Mouse (Mus musculus): Measurements from ENCODE around the gene Gng7. TPM values are rescaled to one million over a fixed set of nuclear protein-coding genes. Genes with fewer than 3 reads are reported as not detected.
"Not testable (repeated sequence)": the region's sequence is repeated elsewhere in the genome, so short reads cannot be mapped to it uniquely, and the experiment has no call there.

Gene Gng7
- polyA plus RNA-seq, 1 experiment from 2014 or later, result 2.1 TPM

GRCm38 (mm10) chr10:81055169-81055568 lies 40.4 kb upstream of the Gng7 start:
- DNase-seq (ENCODE audit: low spot score) (no peak), ATAC-seq (replicated peaks; ENCODE audit: low FRiP score) (no peak)
- no peaks in the 10 kb centered on the region for H3K9me3 ChIP-seq (ENCODE audit: control insufficient read depth, low read length)
- no peak overlapping the region for H3K9ac ChIP-seq (ENCODE audit: low read depth, low read length)
- no peak overlapping the region for H3K4me3 ChIP-seq (ENCODE audit: low read depth, low read length)
- no peaks in the 10 kb centered on the region for H3K27me3 ChIP-seq (replicated peaks; ENCODE audit: control insufficient read depth, insufficient read depth, low read length)
- no peak overlapping the region for H3K27ac ChIP-seq (ENCODE audit: low read depth, low read length)
- peaks cover 19% of the 10 kb centered on the region for H3K4me1 ChIP-seq (replicated peaks; ENCODE audit: control insufficient read depth, insufficient read depth, low read length)
- H3K36me3 ChIP-seq (ENCODE audit: control insufficient read depth, insufficient read depth, low read length), result peaks cover 26% of the 10 kb centered on the region
- 89% methylated on average over 6 of the region's 6 CpGs for WGBS
- no peak overlapping the region for H3K4me2 ChIP-seq

DNA sequence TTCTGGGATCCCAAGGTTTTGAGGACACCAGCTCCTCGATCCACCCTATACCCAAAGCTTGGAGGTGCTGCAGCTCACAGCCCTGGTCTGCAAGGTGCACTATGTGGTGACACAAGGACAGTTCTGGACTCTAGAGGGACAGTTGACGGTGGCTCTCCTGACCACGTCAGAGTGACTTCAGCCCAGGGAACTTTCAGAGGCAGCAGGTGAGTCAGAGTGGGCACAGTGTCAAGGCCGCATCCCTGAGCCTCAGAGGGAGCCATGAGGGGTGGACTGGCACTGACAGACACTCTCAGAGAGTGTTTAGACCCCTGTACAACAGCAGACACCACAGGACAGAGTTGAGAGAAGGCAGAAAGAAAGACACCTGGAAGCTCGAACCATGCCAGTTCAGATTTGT lies 37.8 kb upstream of the Gng7 start:
- 89% methylated on average over 5 of the region's 5 CpGs for WGBS
- ATAC-seq (replicated peaks; ENCODE audit: low FRiP score) (no peak), DNase-seq (ENCODE audit: low spot score) (no peak)
- Histone ChIP-seq H3K4me2 (no peak overlapping the region), H3K27ac (ENCODE audit: low read depth, low read length) (no peak overlapping the region), H3K9me3 (ENCODE audit: control insufficient read depth, low read length) (no peaks in the 10 kb centered on the region), H3K4me3 (ENCODE audit: low read depth, low read length) (no peak overlapping the region), H3K36me3 (ENCODE audit: control insufficient read depth, insufficient read depth, low read length) (peaks cover 46% of the 10 kb centered on the region), H3K4me1 (replicated peaks; ENCODE audit: control insufficient read depth, insufficient read depth, low read length) (peaks cover 12% of the 10 kb centered on the region), H3K9ac (ENCODE audit: low read depth, low read length) (no peak overlapping the region), H3K27me3 (replicated peaks; ENCODE audit: control insufficient read depth, insufficient read depth, low read length) (no peaks in the 10 kb centered on the region)

DNA sequence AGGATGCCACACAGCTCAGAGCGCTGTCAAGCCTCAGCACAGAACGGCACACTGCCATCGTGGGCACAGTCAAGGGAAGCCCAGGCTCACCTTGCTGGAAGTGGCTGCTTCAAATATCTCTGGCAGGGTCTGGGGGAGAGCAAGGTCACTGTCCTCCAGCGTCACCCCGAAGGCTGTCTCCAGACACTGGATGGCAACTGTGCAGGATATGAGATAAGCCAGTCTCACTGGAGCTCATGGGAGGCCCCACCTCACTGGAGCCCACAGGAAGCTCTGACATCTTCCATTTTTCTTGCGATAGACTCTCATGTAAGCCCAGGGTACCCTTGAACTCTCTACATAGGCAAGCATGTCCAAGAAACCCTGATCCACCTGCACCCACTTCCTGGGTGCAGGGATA lies 36.4 kb upstream of the Gng7 start:
- Histone ChIP-seq H3K4me1 (replicated peaks; ENCODE audit: control insufficient read depth, insufficient read depth, low read length) (peaks cover 12% of the 10 kb centered on the region), H3K4me2 (0 out of 2 replicates have a peak overlapping the region, but pooled peaks have one; percentile 12), H3K36me3 (ENCODE audit: control insufficient read depth, insufficient read depth, low read length) (peaks cover 56% of the 10 kb centered on the region), H3K9ac (ENCODE audit: low read depth, low read length) (no peak overlapping the region), H3K27me3 (replicated peaks; ENCODE audit: control insufficient read depth, insufficient read depth, low read length) (no peaks in the 10 kb centered on the region), H3K4me3 (ENCODE audit: low read depth, low read length) (peak overlapping the region; percentile 3; the same call in 1 of the 2 replicates), H3K27ac (ENCODE audit: low read depth, low read length) (peak overlapping the region; percentile 59), H3K9me3 (ENCODE audit: control insufficient read depth, low read length) (no peaks in the 10 kb centered on the region)
- ATAC-seq (replicated peaks; ENCODE audit: low FRiP score) (peak; percentile 72), DNase-seq (ENCODE audit: low spot score) (no peak)
- WGBS, result 63% methylated on average over 6 of the region's 6 CpGs

DNA sequence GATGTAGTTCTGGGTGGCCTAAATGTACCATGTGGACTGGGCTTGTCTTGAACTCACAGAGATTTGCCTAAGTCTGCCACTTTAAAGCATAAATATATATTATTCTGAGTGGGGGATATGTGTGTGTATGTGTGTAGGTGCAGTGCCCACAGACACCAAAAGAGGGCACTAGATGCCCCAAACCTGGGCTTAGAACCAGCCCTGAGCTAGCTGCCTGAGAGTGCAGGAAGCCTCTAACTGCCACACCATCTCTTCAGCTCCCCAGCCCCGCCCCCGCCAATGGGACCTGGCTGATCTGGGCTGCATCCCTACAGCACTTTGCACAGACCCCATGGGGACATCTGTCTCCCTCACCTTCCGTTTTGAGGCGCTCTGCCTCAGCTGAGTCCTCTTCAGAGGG lies 35.9 kb upstream of the Gng7 start:
- WGBS, result 71% methylated on average over 4 of the region's 4 CpGs
- Histone ChIP-seq H3K27me3 (replicated peaks; ENCODE audit: control insufficient read depth, insufficient read depth, low read length) (no peaks in the 10 kb centered on the region), H3K9me3 (ENCODE audit: control insufficient read depth, low read length) (no peaks in the 10 kb centered on the region), H3K4me1 (replicated peaks; ENCODE audit: control insufficient read depth, insufficient read depth, low read length) (peaks cover 12% of the 10 kb centered on the region), H3K4me3 (ENCODE audit: low read depth, low read length) (peak overlapping the region; percentile 3; the same call in 1 of the 2 replicates), H3K27ac (ENCODE audit: low read depth, low read length) (peak overlapping the region; percentile 59; the same call in 1 of the 2 replicates), H3K36me3 (ENCODE audit: control insufficient read depth, insufficient read depth, low read length) (peaks cover 57% of the 10 kb centered on the region), H3K9ac (ENCODE audit: low read depth, low read length) (no peak overlapping the region), H3K4me2 (0 out of 2 replicates have a peak overlapping the region, but pooled peaks have one; percentile 12)
- ATAC-seq (replicated peaks; ENCODE audit: low FRiP score) (peak; percentile 57), DNase-seq (ENCODE audit: low spot score) (no peak)

- not testable (repeated sequence) for H3K4me1 ChIP-seq (replicated peaks; ENCODE audit: control insufficient read depth, insufficient read depth, low read length); H3K4me2 ChIP-seq; H3K9me3 ChIP-seq (ENCODE audit: control insufficient read depth, low read length); DNase-seq (ENCODE audit: low spot score); H3K9ac ChIP-seq (ENCODE audit: low read depth, low read length); H3K27ac ChIP-seq (ENCODE audit: low read depth, low read length); H3K27me3 ChIP-seq (replicated peaks; ENCODE audit: control insufficient read depth, insufficient read depth, low read length); ATAC-seq (replicated peaks; ENCODE audit: low FRiP score); H3K4me3 ChIP-seq (ENCODE audit: low read depth, low read length)
- peaks cover 48% of the 10 kb centered on the region for H3K36me3 ChIP-seq (ENCODE audit: control insufficient read depth, insufficient read depth, low read length)
- WGBS, result 88% methylated on average over 13 of the region's 14 CpGs
Observed at GRCm38 (mm10) chr10:81045246-81045645, 30.5 kb upstream of the Gng7 start.

DNA sequence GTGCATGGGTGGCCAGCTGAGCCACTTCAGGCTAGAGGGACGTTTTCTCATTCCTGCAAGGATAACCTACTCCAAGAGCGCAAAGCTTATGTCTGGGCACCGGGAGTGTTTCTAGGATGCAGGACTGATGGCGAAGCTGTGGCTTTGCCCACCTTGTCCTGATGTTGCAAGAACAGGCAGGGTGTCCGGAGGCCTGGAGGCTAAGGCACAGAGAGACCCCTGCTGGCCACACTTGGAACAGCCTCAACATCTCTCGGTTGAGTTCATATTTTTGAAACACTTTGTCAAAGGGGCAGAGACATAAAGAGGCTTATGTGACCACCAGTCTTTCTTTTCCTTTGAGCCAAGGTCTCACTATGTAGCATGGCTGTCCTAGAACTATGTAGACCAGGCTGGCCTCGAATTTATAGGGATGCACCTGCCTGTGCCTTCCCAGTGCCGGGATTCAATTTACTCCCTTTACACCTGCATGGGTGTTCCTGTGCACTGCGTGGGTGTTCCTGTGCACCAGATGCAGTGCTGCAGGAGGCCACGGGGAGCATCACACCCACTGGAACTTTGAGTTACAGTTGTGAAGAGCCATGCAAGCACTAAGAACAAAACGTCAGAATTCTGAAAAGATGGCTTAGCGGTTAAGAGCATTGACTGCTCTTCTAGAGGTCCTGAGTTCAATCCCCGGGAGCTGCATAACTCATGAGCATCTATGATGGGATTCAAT lies 26.9 kb upstream of the Gng7 start:
- no peak overlapping the region for H3K27ac ChIP-seq (ENCODE audit: low read depth, low read length)
- no peaks in the 10 kb centered on the region for H3K9me3 ChIP-seq (ENCODE audit: control insufficient read depth, low read length)
- H3K4me3 ChIP-seq (ENCODE audit: low read depth, low read length), result no peak overlapping the region
- no peak overlapping the region; the same call in 1 of the 2 replicates for H3K4me2 ChIP-seq
- WGBS, result 33% methylated on average over 13 of the region's 13 CpGs
- no peaks in the 10 kb centered on the region for H3K27me3 ChIP-seq (replicated peaks; ENCODE audit: control insufficient read depth, insufficient read depth, low read length)
- no peak overlapping the region for H3K9ac ChIP-seq (ENCODE audit: low read depth, low read length)
- ATAC-seq (replicated peaks; ENCODE audit: low FRiP score) (no peak), DNase-seq (ENCODE audit: low spot score) (peak; percentile 63)
- H3K4me1 ChIP-seq (replicated peaks; ENCODE audit: control insufficient read depth, insufficient read depth, low read length), result no peaks in the 10 kb centered on the region
- H3K36me3 ChIP-seq (ENCODE audit: control insufficient read depth, insufficient read depth, low read length), result peaks cover 18% of the 10 kb centered on the region

DNA sequence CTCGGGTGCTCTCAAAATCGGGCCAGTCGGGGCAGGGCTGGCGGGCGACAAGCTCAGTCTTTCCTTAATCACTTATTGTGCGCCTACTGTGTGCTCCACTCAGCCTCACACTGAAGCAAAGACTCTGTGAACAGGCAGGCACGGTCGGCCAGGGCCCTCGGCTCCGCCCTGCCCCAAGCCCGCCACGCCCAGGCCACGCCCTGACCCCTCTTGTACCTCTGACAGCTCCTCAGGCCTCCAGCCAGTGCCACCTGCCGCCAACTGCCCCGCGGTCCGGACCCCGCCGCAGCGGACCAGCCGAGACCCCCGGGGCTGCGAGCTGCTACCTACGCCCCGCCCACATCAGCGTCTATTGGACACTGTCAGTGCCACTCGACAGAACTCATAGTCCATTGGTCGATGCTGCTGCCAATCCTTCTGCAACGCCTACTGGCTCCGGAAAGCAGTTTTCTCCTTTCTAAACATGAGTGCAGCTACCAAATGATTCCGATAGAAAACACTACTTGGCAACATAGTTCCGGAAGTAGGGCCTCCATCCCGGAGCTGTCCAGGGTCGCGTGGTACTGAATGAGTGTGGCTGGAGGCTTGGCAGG lies 22.3 kb upstream of the Gng7 start, which contains the start of gene Slc39a3:
Gene Slc39a3, minus strand, starts transcription at position 439 of the 593 bp plus-strand sequence.
- Histone ChIP-seq H3K4me1 (replicated peaks; ENCODE audit: control insufficient read depth, insufficient read depth, low read length) (no peaks in the 10 kb centered on the region), H3K27ac (ENCODE audit: low read depth, low read length) (peak within 1 kb of the TSS; percentile 55), H3K4me2 (peak within 1 kb of the TSS; percentile 73), H3K4me3 (ENCODE audit: low read depth, low read length) (peak within 1 kb of the TSS; percentile 79), H3K36me3 (ENCODE audit: control insufficient read depth, insufficient read depth, low read length) (no peaks in the 10 kb centered on the region), H3K9ac (ENCODE audit: low read depth, low read length) (peak within 1 kb of the TSS; percentile 76), H3K9me3 (ENCODE audit: control insufficient read depth, low read length) (no peaks in the 10 kb centered on the region), H3K27me3 (replicated peaks; ENCODE audit: control insufficient read depth, insufficient read depth, low read length) (no peaks in the 10 kb centered on the region)
- ATAC-seq (replicated peaks; ENCODE audit: low FRiP score), result peak; percentile 98
- peak; percentile 97 for DNase-seq (ENCODE audit: low spot score)
- under 1% methylated on average over 35 of the region's 35 CpGs for WGBS

DNA sequence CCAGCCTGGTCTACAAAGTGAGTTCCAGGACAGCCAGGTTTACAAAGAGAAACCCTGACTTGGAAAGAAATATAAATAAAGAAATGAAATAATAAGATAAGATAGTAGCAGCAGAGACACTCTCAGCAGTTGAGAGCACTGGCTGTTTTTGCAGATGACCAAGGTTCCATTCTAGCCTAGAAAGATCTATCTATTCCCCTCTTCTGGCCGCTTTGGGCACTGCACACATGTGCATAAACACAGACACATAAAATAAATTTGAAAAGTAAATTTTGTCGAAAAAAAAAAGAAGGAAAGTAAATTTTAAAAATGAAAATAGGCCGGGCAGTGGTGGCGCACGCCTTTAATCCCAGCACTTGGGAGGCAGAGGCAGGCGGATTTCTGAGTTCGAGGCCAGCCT lies 21.5 kb upstream of the Gng7 start:
- H3K4me1 ChIP-seq (replicated peaks; ENCODE audit: control insufficient read depth, insufficient read depth, low read length), result no peaks in the 10 kb centered on the region
- no peak overlapping the region for H3K4me2 ChIP-seq
- H3K4me3 ChIP-seq (ENCODE audit: low read depth, low read length), result no peak overlapping the region
- no peaks in the 10 kb centered on the region for H3K27me3 ChIP-seq (replicated peaks; ENCODE audit: control insufficient read depth, insufficient read depth, low read length)
- H3K36me3 ChIP-seq (ENCODE audit: control insufficient read depth, insufficient read depth, low read length), result no peaks in the 10 kb centered on the region; the same call in 1 of the 2 replicates
- no peaks in the 10 kb centered on the region for H3K9me3 ChIP-seq (ENCODE audit: control insufficient read depth, low read length)
- H3K9ac ChIP-seq (ENCODE audit: low read depth, low read length), result no peak overlapping the region
- H3K27ac ChIP-seq (ENCODE audit: low read depth, low read length), result no peak overlapping the region
- 69% methylated on average over 7 of the region's 7 CpGs for WGBS
- ATAC-seq (replicated peaks; ENCODE audit: low FRiP score), result no peak
- DNase-seq (ENCODE audit: low spot score), result no peak

Measured in liver, embryonic 11.5 days (tissue).